Mouse (Mus musculus): ENCODE results near the gene Brpf1.

Gene Brpf1

GRCm38 (mm10) chr6:113361476-113361875 is 54.5 kb downstream of the Brpf1 start:
- DNase-seq (ENCODE audit: low spot score): no peak

GRCm38 (mm10) chr6:113362241-113362640 is 55.3 kb downstream of the Brpf1 start:
- DNase-seq (ENCODE audit: low spot score): no peak

GRCm38 (mm10) chr6:113364518-113365135 is 57.7 kb downstream of the Brpf1 start:
- no peak for DNase-seq (ENCODE audit: low spot score)

GRCm38 (mm10) chr6:113366639-113367038 is 59.7 kb downstream of the Brpf1 start:
- no peak for DNase-seq (ENCODE audit: low spot score)

GRCm38 (mm10) chr6:113367574-113367973 is 60.6 kb downstream of the Brpf1 start:
- no peak for DNase-seq (ENCODE audit: low spot score)

GRCm38 (mm10) chr6:113368124-113368523 is 61.2 kb downstream of the Brpf1 start:
- peak; percentile 19 for DNase-seq (ENCODE audit: low spot score)

- no peak for DNase-seq (ENCODE audit: low spot score)
Observed at GRCm38 (mm10) chr6:113368577-113368976, 61.6 kb downstream of the Brpf1 start.

- no peak for DNase-seq (ENCODE audit: low spot score)
Observed at GRCm38 (mm10) chr6:113370194-113370929, 63.4 kb downstream of the Brpf1 start.

GRCm38 (mm10) chr6:113373491-113373890 is 66.6 kb downstream of the Brpf1 start:
- DNase-seq (ENCODE audit: low spot score): no peak
